In genomic region chr8:128562625-128563024, GRCm38 (mm10) we compare ENCODE assay signal across 16 mouse cellular contexts.
DNase-seq lines count a peak whose midpoint lies in the region; ATAC-seq lines count a peak whose summit lies in the region.
"Had no signal": no experiment of that assay in that cellular context is flagged by ENCODE, and none has a peak within 500 bp of the region (broad histone marks: within the 10 kb centered on the region; RNA-seq: fewer than 3 reads in every experiment).

No protein-coding gene starts in this region.

- no peak overlapping the region for H3K27ac ChIP-seq in heart, embryonic 10.5 days
- no peak overlapping the region for H3K27ac ChIP-seq in forebrain, embryonic 10.5 days
- H3K27ac ChIP-seq in intestine, embryonic 15.5 days: no peak overlapping the region
- H3K27ac ChIP-seq: midbrain, embryonic 13.5 days had no signal

- H3K27me3 ChIP-seq in heart, embryonic 10.5 days (ENCODE audit: insufficient read depth, poor library complexity, severe bottlenecking): no peaks in the 10 kb centered on the region
- no peaks in the 10 kb centered on the region for H3K27me3 ChIP-seq in forebrain, embryonic 10.5 days (ENCODE audit: poor library complexity, severe bottlenecking)
- H3K27me3 ChIP-seq in intestine, embryonic 15.5 days (replicated peaks): no peaks in the 10 kb centered on the region
- H3K27me3 ChIP-seq: midbrain, embryonic 13.5 days had no signal

- no peaks in the 10 kb centered on the region for H3K9me3 ChIP-seq in heart, embryonic 10.5 days
- no peaks in the 10 kb centered on the region for H3K9me3 ChIP-seq in forebrain, embryonic 10.5 days
- H3K9me3 ChIP-seq in intestine, embryonic 15.5 days: no peaks in the 10 kb centered on the region
- H3K9me3 ChIP-seq: G1E; midbrain, embryonic 13.5 days had no signal

- DNase-seq in heart, adult 18-20 months: peak; percentile 32 to 80
- DNase-seq in heart, embryonic 10.5 days (ENCODE audit: low spot score): no peak
- DNase-seq in embryo, embryonic 11 days: peak; percentile 22
- peak; percentile 15 to 16 for DNase-seq in heart, postnatal 14 days
- DNase-seq in kidney, postnatal 25 days: peak; percentile 12 to 49
- no peak for DNase-seq in forebrain, embryonic 10.5 days (ENCODE audit: extremely low spot score, low spot score)
- no peak for DNase-seq in c-Kit-positive CD71-positive TER-119-positive erythroid progenitor cells, embryonic 14.5 days (ENCODE audit: low spot score)
- DNase-seq: B cell, adult 2 months; cerebellum, postnatal 10 days; left cerebral cortex, postnatal 4 days; thymus, postnatal 14 days had no signal

- no peak overlapping the region for H3K4me2 ChIP-seq in intestine, embryonic 15.5 days (replicated peaks)
- H3K4me2 ChIP-seq: midbrain, embryonic 13.5 days had no signal

- ATAC-seq in intestine, embryonic 15.5 days: no peak
- ATAC-seq: forebrain, embryonic 16.5 days; hindbrain, embryonic 16.5 days; midbrain, embryonic 13.5 days had no signal

- peaks cover 7% of the 10 kb centered on the region; the same call in 1 of the 2 replicates for H3K4me1 ChIP-seq in heart, embryonic 10.5 days
- no peaks in the 10 kb centered on the region; the same call in 1 of the 2 replicates for H3K4me1 ChIP-seq in forebrain, embryonic 10.5 days
- no peaks in the 10 kb centered on the region for H3K4me1 ChIP-seq in intestine, embryonic 15.5 days (replicated peaks)
- H3K4me1 ChIP-seq: midbrain, embryonic 13.5 days had no signal

- 33% methylated on average over 3 of the region's 3 CpGs for WGBS in heart, embryonic 10.5 days
- 73% methylated on average over 3 of the region's 3 CpGs for WGBS in forebrain, embryonic 10.5 days
- WGBS in intestine, embryonic 15.5 days: 57% methylated on average over 3 of the region's 3 CpGs

- no peaks in the 10 kb centered on the region for H3K36me3 ChIP-seq in heart, embryonic 10.5 days
- no peaks in the 10 kb centered on the region for H3K36me3 ChIP-seq in forebrain, embryonic 10.5 days (replicated peaks)
- H3K36me3 ChIP-seq in intestine, embryonic 15.5 days: no peaks in the 10 kb centered on the region
- H3K36me3 ChIP-seq: G1E; midbrain, embryonic 13.5 days had no signal

- intact Hi-C loops in heart, postnatal 14 days (cut with DNase I): no loop called here

- H3K4me3 ChIP-seq in heart, embryonic 10.5 days: no peak overlapping the region
- H3K4me3 ChIP-seq in forebrain, embryonic 10.5 days: no peak overlapping the region
- H3K4me3 ChIP-seq in intestine, embryonic 15.5 days (replicated peaks): no peak overlapping the region
- H3K4me3 ChIP-seq: midbrain, embryonic 13.5 days had no signal

- no peak overlapping the region for H3K9ac ChIP-seq in intestine, embryonic 15.5 days
- H3K9ac ChIP-seq: midbrain, embryonic 13.5 days had no signal

Comparison
In these comparisons a context has a peak if more than half of its experiments do, and no peak if none do; other contexts are left out.
1. DNase-seq: peak in heart, adult 18-20 months (2 of 2), embryo, embryonic 11 days (single experiment), heart, postnatal 14 days (2 of 2) and kidney, postnatal 25 days (2 of 2); none in heart, embryonic 10.5 days (single experiment), forebrain, embryonic 10.5 days (single experiment) and c-Kit-positive CD71-positive TER-119-positive erythroid progenitor cells, embryonic 14.5 days (single experiment).